Mouse (Mus musculus): ENCODE results near the gene Trim65. TPM values are rescaled to one million over a fixed set of nuclear protein-coding genes. Genes with fewer than 3 reads are reported as not detected.

The Trim65 gene
- total RNA-seq, 1 experiment = 0.31 TPM

DNA sequence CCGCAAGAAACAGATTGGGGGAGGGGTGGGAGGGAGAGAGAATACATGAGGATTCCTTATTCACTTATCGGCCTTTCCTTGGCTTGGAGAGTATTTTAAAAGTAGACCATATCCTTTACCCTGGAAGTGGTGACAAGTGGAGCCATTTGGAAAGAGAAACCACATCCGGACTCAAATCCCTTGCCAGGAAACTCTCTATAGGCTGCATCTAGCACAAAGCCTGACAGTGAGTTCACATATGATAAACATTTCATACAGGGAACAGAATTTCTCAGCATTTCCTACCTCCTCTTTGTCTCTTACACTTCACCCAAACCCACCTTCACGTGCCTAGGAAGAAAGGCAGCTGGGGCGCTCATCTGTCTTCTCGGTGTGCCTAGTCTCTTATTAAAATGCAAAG is 36.3 kb upstream of the Trim65 start:
- TF ChIP-seq HCFC1 (IDR thresholded peaks at IDR 0.05; ENCODE audit: borderline replicate concordance, insufficient read depth, low read length) = no peak
- Histone ChIP-seq H3K4me1 (ENCODE audit: control insufficient read depth in 2 of 2, insufficient read depth in 2 of 2, low read length in 2 of 2, poor library complexity in 1 of 2) (peaks cover under 1% of the 10 kb centered on the region in 2 experiments; a peak in 2 of 4 replicates), H3K27ac (ENCODE audit: insufficient read depth, low read depth, low read length, poor library complexity, severe bottlenecking) (no peak overlapping the region), H3K9ac (ENCODE audit: insufficient read depth, low read depth, low read length, poor library complexity, severe bottlenecking) (peak overlapping the region; percentile 84), H3K36me3 (ENCODE audit: control insufficient read depth, insufficient read depth, low read length, poor library complexity, severe bottlenecking) (no peaks in the 10 kb centered on the region), H3K9me3 (ENCODE audit: control insufficient read depth, insufficient read depth, low read depth, low read length) (no peaks in the 10 kb centered on the region), H3K4me3 (ENCODE audit: insufficient read depth in 1 of 2, low read depth in 1 of 2, low read length in 2 of 2, poor library complexity in 1 of 2, severe bottlenecking in 1 of 2) (peak overlapping the region; percentile 75 to 79)
- DNase-seq (ENCODE audit: low read depth, low spot score) = no peak
- in situ Hi-C loops (cut with MboI; ENCODE audit: low sequenced_read_pairs in 2 of 2, unreplicated experiment in 2 of 2) = no loop called here

DNA sequence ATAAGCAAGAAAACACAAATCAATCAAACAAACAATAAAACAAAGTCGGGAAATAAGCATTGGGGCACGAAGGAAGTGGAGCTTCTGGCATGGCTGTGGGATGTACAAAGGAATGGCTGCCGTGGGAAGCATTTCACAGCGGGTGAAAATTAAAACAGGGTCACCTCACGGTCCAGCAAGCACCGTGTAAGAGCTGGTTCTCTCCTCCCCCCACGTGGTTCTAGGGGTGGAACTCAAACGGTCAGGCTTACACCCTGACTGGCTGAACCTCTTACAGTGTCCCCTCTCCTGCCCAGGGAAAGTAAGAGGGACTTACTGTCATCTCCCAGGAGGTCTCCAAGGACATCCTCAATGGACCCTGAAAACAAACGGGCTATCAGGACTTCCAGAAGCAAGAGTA is 32.1 kb upstream of the Trim65 start:
- Histone ChIP-seq H3K4me1 (ENCODE audit: control insufficient read depth in 2 of 2, insufficient read depth in 2 of 2, low read length in 2 of 2, poor library complexity in 1 of 2) (peaks cover 5 to 9% of the 10 kb centered on the region in 2 experiments; a peak in 3 of 4 replicates), H3K4me3 (ENCODE audit: insufficient read depth in 1 of 2, low read depth in 1 of 2, low read length in 2 of 2, poor library complexity in 1 of 2, severe bottlenecking in 1 of 2) (peak overlapping the region; percentile 4 to 38; a peak in 2 of 4 replicates), H3K9me3 (ENCODE audit: control insufficient read depth, insufficient read depth, low read depth, low read length) (no peaks in the 10 kb centered on the region), H3K36me3 (ENCODE audit: control insufficient read depth, insufficient read depth, low read length, poor library complexity, severe bottlenecking) (peaks cover 3% of the 10 kb centered on the region; the same call in 1 of the 2 replicates), H3K27ac (ENCODE audit: insufficient read depth, low read depth, low read length, poor library complexity, severe bottlenecking) (no peak overlapping the region), H3K9ac (ENCODE audit: insufficient read depth, low read depth, low read length, poor library complexity, severe bottlenecking) (no peak overlapping the region)
- TF ChIP-seq HCFC1 (IDR thresholded peaks at IDR 0.05; ENCODE audit: borderline replicate concordance, insufficient read depth, low read length) (no peak), MAFK (IDR thresholded peaks at IDR 0.05; ENCODE audit: insufficient read depth, low read depth, low read length) (no peak), ZC3H11A (IDR thresholded peaks at IDR 0.05; ENCODE audit: borderline replicate concordance, low read depth, low read length) (no peak), CHD2 (IDR thresholded peaks at IDR 0.05; ENCODE audit: low read depth, low read length) (no peak), ZNF384 (IDR thresholded peaks at IDR 0.05; ENCODE audit: low read depth, low read length) (no peak)
- no peak for DNase-seq (ENCODE audit: low read depth, low spot score)
- in situ Hi-C loops (cut with MboI; ENCODE audit: low sequenced_read_pairs in 2 of 2, unreplicated experiment in 2 of 2) = no loop called here

DNA sequence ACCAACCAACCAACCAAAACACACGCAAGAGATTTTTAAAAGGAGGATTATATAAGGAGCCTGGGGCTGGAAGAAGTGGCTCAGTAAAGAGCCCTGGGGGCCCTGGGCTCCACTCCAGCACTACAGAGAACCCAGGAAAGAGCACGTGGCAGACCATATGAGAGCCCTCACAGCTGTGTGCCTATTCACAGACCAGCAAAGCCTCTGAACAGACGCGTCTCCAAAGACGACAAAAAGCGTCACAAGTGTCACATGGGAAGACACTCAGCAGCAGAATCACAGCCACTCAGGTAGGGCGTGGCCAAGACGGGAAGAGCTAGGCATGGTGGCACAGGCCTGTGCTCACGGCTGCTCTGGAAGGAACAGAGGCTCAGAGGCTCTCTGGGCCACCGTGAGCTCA is 31.2 kb upstream of the Trim65 start:
- no peak overlapping the region for H3K27ac ChIP-seq (ENCODE audit: insufficient read depth, low read depth, low read length, poor library complexity, severe bottlenecking)
- H3K4me1 ChIP-seq (ENCODE audit: control insufficient read depth in 2 of 2, insufficient read depth in 2 of 2, low read length in 2 of 2, poor library complexity in 1 of 2) = peaks cover 5 to 11% of the 10 kb centered on the region in 2 experiments; a peak in 3 of 4 replicates
- no peaks in the 10 kb centered on the region for H3K9me3 ChIP-seq (ENCODE audit: control insufficient read depth, insufficient read depth, low read depth, low read length)
- no peak for DNase-seq (ENCODE audit: low read depth, low spot score)
- H3K36me3 ChIP-seq (ENCODE audit: control insufficient read depth, insufficient read depth, low read length, poor library complexity, severe bottlenecking) = peaks cover 3% of the 10 kb centered on the region; the same call in 1 of the 2 replicates
- in situ Hi-C loops (cut with MboI; ENCODE audit: low sequenced_read_pairs in 2 of 2, unreplicated experiment in 2 of 2) = no loop called here
- TF ChIP-seq ZNF384 (IDR thresholded peaks at IDR 0.05; ENCODE audit: low read depth, low read length) = no peak
- TF ChIP-seq CHD2 (IDR thresholded peaks at IDR 0.05; ENCODE audit: low read depth, low read length) = no peak
- TF ChIP-seq MAFK (IDR thresholded peaks at IDR 0.05; ENCODE audit: insufficient read depth, low read depth, low read length) = no peak
- TF ChIP-seq ZC3H11A (IDR thresholded peaks at IDR 0.05; ENCODE audit: borderline replicate concordance, low read depth, low read length) = no peak
- TF ChIP-seq HCFC1 (IDR thresholded peaks at IDR 0.05; ENCODE audit: borderline replicate concordance, insufficient read depth, low read length) = no peak
- peak overlapping the region in 1 of 2 experiments; percentile 38; a peak in 1 of 4 replicates for H3K4me3 ChIP-seq (ENCODE audit: insufficient read depth in 1 of 2, low read depth in 1 of 2, low read length in 2 of 2, poor library complexity in 1 of 2, severe bottlenecking in 1 of 2)
- H3K9ac ChIP-seq (ENCODE audit: insufficient read depth, low read depth, low read length, poor library complexity, severe bottlenecking) = no peak overlapping the region

DNA sequence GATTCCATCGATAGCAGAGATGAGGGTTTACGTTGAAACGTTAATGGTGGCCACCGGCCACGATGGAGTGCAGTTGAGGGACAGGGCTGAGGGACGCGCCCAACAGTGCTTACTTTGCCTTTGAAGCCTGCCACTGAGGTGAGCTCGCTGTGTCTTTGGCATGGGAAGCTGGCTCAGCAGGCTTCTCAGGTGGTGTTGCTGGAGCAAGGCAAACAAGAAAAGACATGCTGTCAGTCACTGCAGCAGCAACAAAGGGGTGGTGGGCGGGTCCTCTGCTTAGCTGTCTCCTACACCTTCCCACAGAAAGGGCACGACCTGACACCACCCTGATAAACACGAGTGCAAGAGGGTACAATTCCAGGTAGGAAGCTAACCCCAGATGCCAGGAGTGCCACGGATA is 30.4 kb upstream of the Trim65 start:
- DNase-seq (ENCODE audit: low read depth, low spot score) = no peak
- Histone ChIP-seq H3K9ac (ENCODE audit: insufficient read depth, low read depth, low read length, poor library complexity, severe bottlenecking) (no peak overlapping the region), H3K27ac (ENCODE audit: insufficient read depth, low read depth, low read length, poor library complexity, severe bottlenecking) (no peak overlapping the region), H3K4me1 (ENCODE audit: control insufficient read depth in 2 of 2, insufficient read depth in 2 of 2, low read length in 2 of 2, poor library complexity in 1 of 2) (peaks cover 5 to 11% of the 10 kb centered on the region in 2 experiments; a peak in 3 of 4 replicates), H3K36me3 (ENCODE audit: control insufficient read depth, insufficient read depth, low read length, poor library complexity, severe bottlenecking) (peaks cover 3% of the 10 kb centered on the region; the same call in 1 of the 2 replicates), H3K4me3 (ENCODE audit: insufficient read depth in 1 of 2, low read depth in 1 of 2, low read length in 2 of 2, poor library complexity in 1 of 2, severe bottlenecking in 1 of 2) (no peak overlapping the region), H3K9me3 (ENCODE audit: control insufficient read depth, insufficient read depth, low read depth, low read length) (no peaks in the 10 kb centered on the region)
- in situ Hi-C loops (cut with MboI; ENCODE audit: low sequenced_read_pairs in 2 of 2, unreplicated experiment in 2 of 2) = no loop called here
- no peak for TF ChIP-seq MAFK (IDR thresholded peaks at IDR 0.05; ENCODE audit: insufficient read depth, low read depth, low read length)
- TF ChIP-seq ZNF384 (IDR thresholded peaks at IDR 0.05; ENCODE audit: low read depth, low read length) = no peak

DNA sequence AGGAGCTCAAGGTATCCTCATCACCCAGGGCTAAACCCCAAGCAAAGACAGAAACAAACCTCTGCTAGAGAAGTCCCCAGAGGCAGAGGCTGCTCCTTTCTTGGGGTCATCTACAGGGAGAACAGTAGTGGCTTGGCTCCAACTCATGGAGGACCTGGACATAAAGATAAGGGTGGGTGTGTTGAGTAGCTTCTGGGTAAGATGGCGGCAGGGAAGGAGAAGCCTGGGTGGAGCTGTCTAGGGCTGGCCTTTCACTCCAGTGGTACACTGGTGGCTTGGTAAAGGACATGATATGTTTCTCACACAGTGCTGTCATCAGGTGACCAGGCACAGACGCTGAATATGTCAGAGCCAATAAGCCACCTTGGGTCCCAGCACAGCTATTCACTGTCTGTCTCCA is 20.0 kb upstream of the Trim65 start:
- in situ Hi-C loops (cut with MboI; ENCODE audit: low sequenced_read_pairs in 2 of 2, unreplicated experiment in 2 of 2) = no loop called here
- H3K36me3 ChIP-seq (ENCODE audit: control insufficient read depth, insufficient read depth, low read length, poor library complexity, severe bottlenecking) = peaks cover 19% of the 10 kb centered on the region
- H3K4me3 ChIP-seq (ENCODE audit: insufficient read depth in 1 of 2, low read depth in 1 of 2, low read length in 2 of 2, poor library complexity in 1 of 2, severe bottlenecking in 1 of 2) = no peak overlapping the region

More for the DNA sequence above, 20.0 kb upstream of the Trim65 start:
- no peak for TF ChIP-seq ZNF384 (IDR thresholded peaks at IDR 0.05; ENCODE audit: low read depth, low read length)
- TF ChIP-seq MAFK (IDR thresholded peaks at IDR 0.05; ENCODE audit: insufficient read depth, low read depth, low read length) = no peak
- TF ChIP-seq CHD2 (IDR thresholded peaks at IDR 0.05; ENCODE audit: low read depth, low read length) = no peak
- TF ChIP-seq ZC3H11A (IDR thresholded peaks at IDR 0.05; ENCODE audit: borderline replicate concordance, low read depth, low read length) = no peak
- no peak for TF ChIP-seq HCFC1 (IDR thresholded peaks at IDR 0.05; ENCODE audit: borderline replicate concordance, insufficient read depth, low read length)
- Histone ChIP-seq H3K9ac (ENCODE audit: insufficient read depth, low read depth, low read length, poor library complexity, severe bottlenecking) (no peak overlapping the region), H3K9me3 (ENCODE audit: control insufficient read depth, insufficient read depth, low read depth, low read length) (no peaks in the 10 kb centered on the region), H3K27ac (ENCODE audit: insufficient read depth, low read depth, low read length, poor library complexity, severe bottlenecking) (no peak overlapping the region), H3K4me1 (ENCODE audit: control insufficient read depth in 2 of 2, insufficient read depth in 2 of 2, low read length in 2 of 2, poor library complexity in 1 of 2) (peaks cover 0 to 10% of the 10 kb centered on the region in 2 experiments; a peak in 1 of 4 replicates)
- DNase-seq (ENCODE audit: low read depth, low spot score) = no peak

Data from ES-E14 (cell line).